Mouse (Mus musculus) lung, adult 2 months (tissue): ENCODE data around the gene Ppp1r16b.

Experiments
- CTCF ChIP-seq: fragments of 200-500 bp; IDR thresholded peaks from 2 replicates; pipeline ENCODE4 v1.5.1; 2011; ENCODE audit warnings: mild to moderate bottlenecking, low read length, control low read depth; ENCODE audit not compliant: insufficient read depth
- POLR2A ChIP-seq: fragments of 200-500 bp; IDR thresholded peaks from 2 replicates; pipeline ENCODE4 v1.6.1; 2011; ENCODE audit warnings: low read depth, mild to moderate bottlenecking, control low read depth, low read length, borderline replicate concordance; ENCODE audit errors: extremely low read depth

- TF ChIP-seq CTCF = no peak
- no peak for TF ChIP-seq POLR2A
These were observed 7.6 kb downstream of the Ppp1r16b start for GRCm38 (mm10) chr2:158672829-158673228.
